Comparison of ENCODE assay signal across 7 mouse cellular contexts in genomic region chr6:52157466-52158275, GRCm38 (mm10). TPM values are rescaled to one million over a fixed set of nuclear protein-coding genes. Genes with fewer than 3 reads are reported as not detected.
DNase-seq lines count a peak whose midpoint lies in the region; ATAC-seq lines count a peak whose summit lies in the region.

No protein-coding gene starts in this region.

- no peak overlapping the region for H3K27ac ChIP-seq in lung, embryonic 15.5 days
- no peak overlapping the region for H3K27ac ChIP-seq in forebrain, embryonic 11.5 days (ENCODE audit: low read depth, low read length)
- no peak overlapping the region for H3K27ac ChIP-seq in limb, embryonic 15.5 days
- no peak overlapping the region for H3K27ac ChIP-seq in stomach, embryonic 14.5 days (ENCODE audit: low read length)

- peak overlapping the region; percentile 72 for H3K4me3 ChIP-seq in lung, embryonic 15.5 days
- peak overlapping the region; percentile 52 for H3K4me3 ChIP-seq in forebrain, embryonic 11.5 days (ENCODE audit: low read depth, low read length)
- peak overlapping the region; percentile 72 for H3K4me3 ChIP-seq in limb, embryonic 15.5 days
- H3K4me3 ChIP-seq in stomach, embryonic 14.5 days (ENCODE audit: low read depth, low read length) = peak overlapping the region; percentile 78

- WGBS in lung, embryonic 15.5 days = under 1% methylated on average over 32 of the region's 32 CpGs
- under 1% methylated on average over 32 of the region's 32 CpGs for WGBS in forebrain, embryonic 11.5 days
- WGBS in limb, embryonic 15.5 days = 1% methylated on average over 32 of the region's 32 CpGs
- 2% methylated on average over 32 of the region's 32 CpGs for WGBS in stomach, embryonic 14.5 days

- no peaks in the 10 kb centered on the region for H3K36me3 ChIP-seq in lung, embryonic 15.5 days
- no peaks in the 10 kb centered on the region for H3K36me3 ChIP-seq in forebrain, embryonic 11.5 days (ENCODE audit: control insufficient read depth, insufficient read depth, low read length)
- no peaks in the 10 kb centered on the region for H3K36me3 ChIP-seq in limb, embryonic 15.5 days
- H3K36me3 ChIP-seq in stomach, embryonic 14.5 days (ENCODE audit: control insufficient read depth, insufficient read depth, low read length) = no peaks in the 10 kb centered on the region

- no peak for DNase-seq in lung, postnatal 10 days
- peak; percentile 57 for DNase-seq in forebrain, embryonic 11.5 days (ENCODE audit: low spot score)
- no peak for DNase-seq in spleen, adult 12 weeks (ENCODE audit: low spot score)
- DNase-seq in left cerebral cortex, adult 18-20 months (ENCODE audit: low spot score in 2 of 2) = no peak

- H3K4me2 ChIP-seq in lung, embryonic 15.5 days = peak overlapping the region; percentile 90
- H3K4me2 ChIP-seq in forebrain, embryonic 11.5 days (ENCODE audit: low read depth, low read length, severe bottlenecking) = peak overlapping the region; percentile 99
- peak overlapping the region; percentile 99 for H3K4me2 ChIP-seq in limb, embryonic 15.5 days
- peak overlapping the region; percentile 61 for H3K4me2 ChIP-seq in stomach, embryonic 14.5 days (replicated peaks; ENCODE audit: low read depth, low read length)

- peaks cover 85% of the 10 kb centered on the region for H3K27me3 ChIP-seq in lung, embryonic 15.5 days
- H3K27me3 ChIP-seq in forebrain, embryonic 11.5 days (ENCODE audit: control insufficient read depth, insufficient read depth, low read length) = peaks cover 96% of the 10 kb centered on the region
- H3K27me3 ChIP-seq in limb, embryonic 15.5 days = peaks cover 86% of the 10 kb centered on the region
- H3K27me3 ChIP-seq in stomach, embryonic 14.5 days (ENCODE audit: control insufficient read depth, insufficient read depth, low read length) = 0 out of 2 replicates have a peak, but pooled peaks cover 3% of the 10 kb centered on the region

- H3K9ac ChIP-seq in lung, embryonic 15.5 days = peak overlapping the region; percentile 3; the same call in 1 of the 2 replicates
- H3K9ac ChIP-seq in forebrain, embryonic 11.5 days (ENCODE audit: low read length) = no peak overlapping the region
- H3K9ac ChIP-seq in limb, embryonic 15.5 days = no peak overlapping the region
- no peak overlapping the region; the same call in 1 of the 2 replicates for H3K9ac ChIP-seq in stomach, embryonic 14.5 days (replicated peaks; ENCODE audit: low read depth, low read length)

- H3K9me3 ChIP-seq in lung, embryonic 15.5 days = no peaks in the 10 kb centered on the region
- H3K9me3 ChIP-seq in forebrain, embryonic 11.5 days (ENCODE audit: control insufficient read depth, low read length) = no peaks in the 10 kb centered on the region
- no peaks in the 10 kb centered on the region for H3K9me3 ChIP-seq in limb, embryonic 15.5 days
- no peaks in the 10 kb centered on the region for H3K9me3 ChIP-seq in stomach, embryonic 14.5 days (ENCODE audit: control insufficient read depth, low read depth, low read length)

- ATAC-seq in lung, embryonic 15.5 days (ENCODE audit: borderline replicate concordance, extremely low read depth, low FRiP score, low TSS enrichment) = no peak
- peak; percentile 37; the same call in 1 of the 2 replicates for ATAC-seq in forebrain, embryonic 11.5 days (replicated peaks; ENCODE audit: low FRiP score)
- ATAC-seq in limb, embryonic 15.5 days (ENCODE audit: insufficient number of reproducible peaks, low FRiP score, low TSS enrichment, low read depth) = peak; percentile 56
- ATAC-seq in stomach, embryonic 14.5 days (ENCODE audit: insufficient number of reproducible peaks, insufficient read depth, low FRiP score, low read depth) = no peak

- H3K4me1 ChIP-seq in lung, embryonic 15.5 days = peaks cover 24% of the 10 kb centered on the region
- H3K4me1 ChIP-seq in forebrain, embryonic 11.5 days (replicated peaks; ENCODE audit: control insufficient read depth, insufficient read depth, low read length) = peaks cover 7% of the 10 kb centered on the region
- peaks cover 34% of the 10 kb centered on the region for H3K4me1 ChIP-seq in limb, embryonic 15.5 days
- H3K4me1 ChIP-seq in stomach, embryonic 14.5 days (ENCODE audit: control insufficient read depth, insufficient read depth, low read length) = peaks cover 12% of the 10 kb centered on the region

RNA-seq across cellular contexts. Expression of gene Hoxa1, which starts 0.4 kb away (rescaled TPM):
- polyA plus RNA-seq in lung, embryonic 15.5 days (2015; fragmentation: Nextera tagmentation; extraction: Ambion mirVana) = 1.3 and 1.4 TPM in 2 replicates
- 0.43 TPM in 1 of 2 replicates, not detected in the other for polyA plus RNA-seq in forebrain, embryonic 11.5 days (2014; fragmentation: Nextera tagmentation; extraction: Ambion mirVana)
- polyA plus RNA-seq in limb, embryonic 15.5 days (2015; fragmentation: Nextera tagmentation; extraction: Ambion mirVana) = 0.52 and 0.68 TPM in 2 replicates
- polyA plus RNA-seq in stomach, embryonic 14.5 days (2014; fragmentation: Nextera tagmentation; extraction: Ambion mirVana) = 2.1 and 3.0 TPM in 2 replicates
- not detected for total RNA-seq in left cerebral cortex, adult 18-20 months (2021)

RNA-seq across cellular contexts. Expression of gene Hoxa2, which starts 7.0 kb away (rescaled TPM):
- 11.4 and 13.0 TPM in 2 replicates for polyA plus RNA-seq in lung, embryonic 15.5 days (2015; fragmentation: Nextera tagmentation; extraction: Ambion mirVana)
- not detected in 2 replicates for polyA plus RNA-seq in forebrain, embryonic 11.5 days (2014; fragmentation: Nextera tagmentation; extraction: Ambion mirVana)
- polyA plus RNA-seq in limb, embryonic 15.5 days (2015; fragmentation: Nextera tagmentation; extraction: Ambion mirVana) = 0.59 and 0.76 TPM in 2 replicates
- polyA plus RNA-seq in stomach, embryonic 14.5 days (2014; fragmentation: Nextera tagmentation; extraction: Ambion mirVana) = 17.4 and 18.5 TPM in 2 replicates
- total RNA-seq in left cerebral cortex, adult 18-20 months (2021) = not detected

RNA-seq across cellular contexts. Expression of gene 5730596B20Rik, which starts 19.6 kb away (rescaled TPM):
- 2.1 and 2.3 TPM in 2 replicates for polyA plus RNA-seq in lung, embryonic 15.5 days (2015; fragmentation: Nextera tagmentation; extraction: Ambion mirVana)
- polyA plus RNA-seq in forebrain, embryonic 11.5 days (2014; fragmentation: Nextera tagmentation; extraction: Ambion mirVana) = not detected in 2 replicates
- polyA plus RNA-seq in limb, embryonic 15.5 days (2015; fragmentation: Nextera tagmentation; extraction: Ambion mirVana) = 0.10 and 0.26 TPM in 2 replicates
- polyA plus RNA-seq in stomach, embryonic 14.5 days (2014; fragmentation: Nextera tagmentation; extraction: Ambion mirVana) = 4.4 and 4.7 TPM in 2 replicates
- not detected for total RNA-seq in left cerebral cortex, adult 18-20 months (2021)

RNA-seq across cellular contexts. Expression of gene Hoxa4, which starts 33.9 kb away (rescaled TPM):
- 4.1 and 4.2 TPM in 2 replicates for polyA plus RNA-seq in lung, embryonic 15.5 days (2015; fragmentation: Nextera tagmentation; extraction: Ambion mirVana)
- not detected in 2 replicates for polyA plus RNA-seq in forebrain, embryonic 11.5 days (2014; fragmentation: Nextera tagmentation; extraction: Ambion mirVana)
- polyA plus RNA-seq in limb, embryonic 15.5 days (2015; fragmentation: Nextera tagmentation; extraction: Ambion mirVana) = 0.52 and 0.63 TPM in 2 replicates
- 6.7 and 6.8 TPM in 2 replicates for polyA plus RNA-seq in stomach, embryonic 14.5 days (2014; fragmentation: Nextera tagmentation; extraction: Ambion mirVana)
- not detected for total RNA-seq in left cerebral cortex, adult 18-20 months (2021)

RNA-seq across cellular contexts. Expression of gene Hoxa5, which starts 46.7 kb away (rescaled TPM):
- 48.2 and 48.7 TPM in 2 replicates for polyA plus RNA-seq in lung, embryonic 15.5 days (2015; fragmentation: Nextera tagmentation; extraction: Ambion mirVana)
- not detected in 2 replicates for polyA plus RNA-seq in forebrain, embryonic 11.5 days (2014; fragmentation: Nextera tagmentation; extraction: Ambion mirVana)
- polyA plus RNA-seq in limb, embryonic 15.5 days (2015; fragmentation: Nextera tagmentation; extraction: Ambion mirVana) = 1.7 and 2.1 TPM in 2 replicates
- 24.4 and 27.1 TPM in 2 replicates for polyA plus RNA-seq in stomach, embryonic 14.5 days (2014; fragmentation: Nextera tagmentation; extraction: Ambion mirVana)
- total RNA-seq in left cerebral cortex, adult 18-20 months (2021) = not detected

Comparison
In these comparisons a context has a peak if more than half of its experiments do, and no peak if none do; other contexts are left out.
1. ATAC-seq: peak in forebrain, embryonic 11.5 days (single experiment) and limb, embryonic 15.5 days (single experiment); none in lung, embryonic 15.5 days (single experiment) and stomach, embryonic 14.5 days (single experiment).
2. Peak in every context shown above with its lines, with median percentiles within 50 percentile points of each other: H3K4me2 ChIP-seq and H3K4me3 ChIP-seq.